Mouse (Mus musculus) layer of hippocampus, postnatal 14 days (tissue): Measurements from ENCODE around the gene 6430628N08Rik. TPM values are rescaled to one million over a fixed set of nuclear protein-coding genes. Genes with fewer than 3 reads are reported as not detected.
A peak's percentile ranks its signal among the peaks of the same experiment; 100 is the strongest.

ENCODE experiments used
- DNase-seq, 2 experiments: peaks; one replicate each; pipeline ENCODE4 v3.0.0; 2021 to 2022; ENCODE audit warnings: low spot score in 2 of 2, mixed read lengths in 1 of 2
- long read RNA-seq, 2 experiments: library from polyadenylated mRNA; stranded (forward); transcript quantifications; one replicate each; pipeline ENCODE4 v2.0.0; 2021
- total RNA-seq, 2 experiments: library from RNA; stranded (reverse); gene quantifications; 2 replicates each; pipeline ENCODE4 v1.2.3; 2021

The 6430628N08Rik gene
- not detected for total RNA-seq
- long read RNA-seq, experiment 1 = 0 reads
- long read RNA-seq, experiment 2 = 0 reads

- DNase-seq = no peak
These were observed at the start of gene 6430628N08Rik for GRCm38 (mm10) chr4:115890553-115890952. 6430628N08Rik (plus strand) TSS chr4:115890665.

- DNase-seq = no peak
These were observed 49.6 kb upstream of the 6430628N08Rik start for GRCm38 (mm10) chr4:115840842-115841241.

- DNase-seq = no peak
These were observed 43.8 kb upstream of the 6430628N08Rik start for GRCm38 (mm10) chr4:115846656-115847055.

- peak in 1 of 2 experiments; percentile 31 for DNase-seq
These were observed 43.1 kb upstream of the 6430628N08Rik start for GRCm38 (mm10) chr4:115847377-115847776.

- DNase-seq = no peak
These were observed 42.4 kb upstream of the 6430628N08Rik start for GRCm38 (mm10) chr4:115848083-115848482.

GRCm38 (mm10) chr4:115848990-115849677 lies 41.3 kb upstream of the 6430628N08Rik start:
- DNase-seq = no peak

- no peak for DNase-seq
These were observed 40.4 kb upstream of the 6430628N08Rik start for GRCm38 (mm10) chr4:115850111-115850510.

GRCm38 (mm10) chr4:115850631-115851030 lies 39.8 kb upstream of the 6430628N08Rik start:
- no peak for DNase-seq

GRCm38 (mm10) chr4:115851569-115851968 lies 38.9 kb upstream of the 6430628N08Rik start:
- no peak for DNase-seq

GRCm38 (mm10) chr4:115855100-115855499 lies 35.4 kb upstream of the 6430628N08Rik start:
- no peak for DNase-seq

- no peak for DNase-seq
These were observed 34.9 kb upstream of the 6430628N08Rik start for GRCm38 (mm10) chr4:115855609-115856008.

- DNase-seq = no peak
These were observed 34.2 kb upstream of the 6430628N08Rik start for GRCm38 (mm10) chr4:115856282-115856681.

- no peak for DNase-seq
These were observed 33.1 kb upstream of the 6430628N08Rik start for GRCm38 (mm10) chr4:115857293-115857883.

- DNase-seq = no peak
These were observed 27.1 kb upstream of the 6430628N08Rik start for GRCm38 (mm10) chr4:115863352-115863751.

- no peak for DNase-seq
These were observed 26.6 kb upstream of the 6430628N08Rik start for GRCm38 (mm10) chr4:115863880-115864279.

GRCm38 (mm10) chr4:115869512-115870210 lies 20.8 kb upstream of the 6430628N08Rik start:
- no peak for DNase-seq

GRCm38 (mm10) chr4:115873231-115873630 lies 17.2 kb upstream of the 6430628N08Rik start:
- no peak for DNase-seq

GRCm38 (mm10) chr4:115878216-115878678 lies 12.2 kb upstream of the 6430628N08Rik start:
- no peak for DNase-seq

GRCm38 (mm10) chr4:115878828-115879227 lies 11.6 kb upstream of the 6430628N08Rik start:
- DNase-seq = no peak

GRCm38 (mm10) chr4:115881183-115881582 lies 9.3 kb upstream of the 6430628N08Rik start:
- DNase-seq = peak; percentile 19 to 57

GRCm38 (mm10) chr4:115882195-115882594 lies 8.3 kb upstream of the 6430628N08Rik start:
- no peak for DNase-seq

GRCm38 (mm10) chr4:115884022-115884421 lies 6.4 kb upstream of the 6430628N08Rik start, which contains the start of gene Kncn:
Kncn (plus strand) TSS chr4:115884400.
- no peak for DNase-seq
